Mouse (Mus musculus): Measurements from ENCODE around the gene Ccdc62. TPM values are rescaled to one million over a fixed set of nuclear protein-coding genes. Genes with fewer than 3 reads are reported as not detected.

Gene Ccdc62
- polyA plus RNA-seq, 1 experiment from 2014 or later: 7.1 TPM

- DNase-seq (ENCODE audit: low spot score) (peak; percentile 85), ATAC-seq (replicated peaks; ENCODE audit: low FRiP score, low read depth) (no peak)
- no peak overlapping the region for H3K9ac ChIP-seq (ENCODE audit: low read depth, low read length)
- no peaks in the 10 kb centered on the region for H3K36me3 ChIP-seq (ENCODE audit: insufficient read depth, low read length)
- H3K4me2 ChIP-seq (ENCODE audit: low read length): no peak overlapping the region
- no peaks in the 10 kb centered on the region for H3K9me3 ChIP-seq (replicated peaks; ENCODE audit: low read length)
- H3K27me3 ChIP-seq (ENCODE audit: insufficient read depth, low read length): no peaks in the 10 kb centered on the region
- no peaks in the 10 kb centered on the region for H3K4me1 ChIP-seq (replicated peaks; ENCODE audit: insufficient read depth, low read length)
- no peak for TF ChIP-seq CTCF (IDR thresholded peaks at IDR 0.05; ENCODE audit: low read depth)
- H3K27ac ChIP-seq: no peak overlapping the region
- 39% methylated on average over 6 of the region's 6 CpGs for WGBS
- no peak overlapping the region for H3K4me3 ChIP-seq (replicated peaks; ENCODE audit: low read depth, low read length)
Measured at GRCm38 (mm10) chr5:123891669-123892068, 38.8 kb upstream of the Ccdc62 start.

- WGBS: 87% methylated on average over 5 of the region's 5 CpGs
Measured at GRCm38 (mm10) chr5:123893520-123893919, 37.0 kb upstream of the Ccdc62 start.

GRCm38 (mm10) chr5:123896395-123896794 is 34.1 kb upstream of the Ccdc62 start:
- no peak for TF ChIP-seq CTCF (IDR thresholded peaks at IDR 0.05; ENCODE audit: low read depth)
- H3K36me3 ChIP-seq (ENCODE audit: insufficient read depth, low read length): no peaks in the 10 kb centered on the region
- DNase-seq (ENCODE audit: low spot score): no peak
- 45% methylated on average over 11 of the region's 11 CpGs for WGBS
- no peaks in the 10 kb centered on the region for H3K9me3 ChIP-seq (replicated peaks; ENCODE audit: low read length)
- H3K4me3 ChIP-seq (replicated peaks; ENCODE audit: low read depth, low read length): no peak overlapping the region
- no peak overlapping the region for H3K4me2 ChIP-seq (ENCODE audit: low read length)
- H3K4me1 ChIP-seq (replicated peaks; ENCODE audit: insufficient read depth, low read length): no peaks in the 10 kb centered on the region
- no peak overlapping the region for H3K9ac ChIP-seq (ENCODE audit: low read depth, low read length)
- H3K27me3 ChIP-seq (ENCODE audit: insufficient read depth, low read length): no peaks in the 10 kb centered on the region
- no peak for ATAC-seq (replicated peaks; ENCODE audit: low FRiP score, low read depth)
- no peak overlapping the region for H3K27ac ChIP-seq

More at GRCm38 (mm10) chr5:123893520-123893919, 37.0 kb upstream of the Ccdc62 start:
- H3K4me3 ChIP-seq (replicated peaks; ENCODE audit: low read depth, low read length): no peak overlapping the region
- H3K4me2 ChIP-seq (ENCODE audit: low read length): no peak overlapping the region
- no peak for TF ChIP-seq CTCF (IDR thresholded peaks at IDR 0.05; ENCODE audit: low read depth)
- H3K27ac ChIP-seq: no peak overlapping the region
- H3K27me3 ChIP-seq (ENCODE audit: insufficient read depth, low read length): no peaks in the 10 kb centered on the region
- DNase-seq (ENCODE audit: low spot score): no peak
- H3K9me3 ChIP-seq (replicated peaks; ENCODE audit: low read length): no peaks in the 10 kb centered on the region
- no peak overlapping the region for H3K9ac ChIP-seq (ENCODE audit: low read depth, low read length)
- H3K4me1 ChIP-seq (replicated peaks; ENCODE audit: insufficient read depth, low read length): no peaks in the 10 kb centered on the region
- no peaks in the 10 kb centered on the region for H3K36me3 ChIP-seq (ENCODE audit: insufficient read depth, low read length)
- ATAC-seq (replicated peaks; ENCODE audit: low FRiP score, low read depth): no peak

- no peaks in the 10 kb centered on the region for H3K27me3 ChIP-seq (ENCODE audit: insufficient read depth, low read length)
- H3K27ac ChIP-seq: no peak overlapping the region
- H3K4me3 ChIP-seq (replicated peaks; ENCODE audit: low read depth, low read length): no peak overlapping the region
- TF ChIP-seq CTCF (IDR thresholded peaks at IDR 0.05; ENCODE audit: low read depth): no peak
- H3K4me1 ChIP-seq (replicated peaks; ENCODE audit: insufficient read depth, low read length): no peaks in the 10 kb centered on the region
- ATAC-seq (replicated peaks; ENCODE audit: low FRiP score, low read depth) (no peak), DNase-seq (ENCODE audit: low spot score) (no peak)
- no peak overlapping the region for H3K9ac ChIP-seq (ENCODE audit: low read depth, low read length)
- no peaks in the 10 kb centered on the region for H3K36me3 ChIP-seq (ENCODE audit: insufficient read depth, low read length)
- WGBS: 87% methylated on average over 13 of the region's 13 CpGs
- no peaks in the 10 kb centered on the region for H3K9me3 ChIP-seq (replicated peaks; ENCODE audit: low read length)
- no peak overlapping the region for H3K4me2 ChIP-seq (ENCODE audit: low read length)
Measured at GRCm38 (mm10) chr5:123897352-123897751, 33.1 kb upstream of the Ccdc62 start.

- no peaks in the 10 kb centered on the region for H3K9me3 ChIP-seq (replicated peaks; ENCODE audit: low read length)
- H3K27ac ChIP-seq: no peak overlapping the region
- no peak for DNase-seq (ENCODE audit: low spot score)
- H3K27me3 ChIP-seq (ENCODE audit: insufficient read depth, low read length): no peaks in the 10 kb centered on the region
- H3K4me3 ChIP-seq (replicated peaks; ENCODE audit: low read depth, low read length): no peak overlapping the region
- H3K4me1 ChIP-seq (replicated peaks; ENCODE audit: insufficient read depth, low read length): peaks cover 9% of the 10 kb centered on the region; the same call in 1 of the 2 replicates
- WGBS: 74% methylated on average over 11 of the region's 11 CpGs
- no peak overlapping the region for H3K9ac ChIP-seq (ENCODE audit: low read depth, low read length)
- ATAC-seq (replicated peaks; ENCODE audit: low FRiP score, low read depth): no peak
- TF ChIP-seq CTCF (IDR thresholded peaks at IDR 0.05; ENCODE audit: low read depth): peak; percentile 30; the same call in 1 of the 2 replicates
- H3K4me2 ChIP-seq (ENCODE audit: low read length): no peak overlapping the region
- no peaks in the 10 kb centered on the region for H3K36me3 ChIP-seq (ENCODE audit: insufficient read depth, low read length)
Measured at GRCm38 (mm10) chr5:123904059-123904672, 26.3 kb upstream of the Ccdc62 start.

GRCm38 (mm10) chr5:123906146-123906975 is 24.1 kb upstream of the Ccdc62 start:
- Histone ChIP-seq H3K9ac (ENCODE audit: low read depth, low read length) (no peak overlapping the region), H3K9me3 (replicated peaks; ENCODE audit: low read length) (no peaks in the 10 kb centered on the region), H3K4me3 (replicated peaks; ENCODE audit: low read depth, low read length) (no peak overlapping the region), H3K36me3 (ENCODE audit: insufficient read depth, low read length) (peaks cover 10% of the 10 kb centered on the region; the same call in 1 of the 2 replicates), H3K4me1 (replicated peaks; ENCODE audit: insufficient read depth, low read length) (peaks cover 9% of the 10 kb centered on the region; the same call in 1 of the 2 replicates), H3K4me2 (ENCODE audit: low read length) (peak overlapping the region; percentile 21; the same call in 1 of the 2 replicates), H3K27me3 (ENCODE audit: insufficient read depth, low read length) (no peaks in the 10 kb centered on the region), H3K27ac (no peak overlapping the region)
- 66% methylated on average over 17 of the region's 17 CpGs for WGBS
- ATAC-seq (replicated peaks; ENCODE audit: low FRiP score, low read depth) (no peak), DNase-seq (ENCODE audit: low spot score) (no peak)
- TF ChIP-seq CTCF (IDR thresholded peaks at IDR 0.05; ENCODE audit: low read depth): no peak

Data from kidney, postnatal 0 days (tissue).